Mouse (Mus musculus) urinary bladder, adult 18-20 months (tissue): ENCODE data around the gene Btbd9.

Experiments
- DNase-seq, 2 experiments: peaks; one replicate each; pipeline ENCODE4 v3.0.0; 2022; ENCODE audit warnings: low spot score in 2 of 2, mixed read lengths in 2 of 2

The Btbd9 gene

DNA sequence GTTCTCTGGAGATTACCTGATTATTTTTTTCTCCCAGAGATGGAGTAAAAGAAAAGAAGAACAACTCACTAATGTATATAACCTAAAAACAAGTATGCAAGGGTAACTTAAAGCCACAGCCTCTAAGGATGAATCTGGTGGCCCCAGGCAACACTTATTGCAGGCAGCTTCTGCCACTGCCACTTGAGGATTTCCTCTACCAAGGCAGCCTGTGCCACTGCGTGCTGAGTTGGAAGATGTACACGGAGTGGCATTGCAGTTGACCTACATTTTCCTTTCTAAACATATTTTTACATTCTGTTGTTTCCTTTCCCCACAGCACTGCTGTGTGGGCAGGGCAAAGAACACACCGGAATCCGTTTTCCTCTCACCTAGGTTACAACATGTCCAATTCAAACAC lies 184.3 kb downstream of the Btbd9 start:
- no peak for DNase-seq

DNA sequence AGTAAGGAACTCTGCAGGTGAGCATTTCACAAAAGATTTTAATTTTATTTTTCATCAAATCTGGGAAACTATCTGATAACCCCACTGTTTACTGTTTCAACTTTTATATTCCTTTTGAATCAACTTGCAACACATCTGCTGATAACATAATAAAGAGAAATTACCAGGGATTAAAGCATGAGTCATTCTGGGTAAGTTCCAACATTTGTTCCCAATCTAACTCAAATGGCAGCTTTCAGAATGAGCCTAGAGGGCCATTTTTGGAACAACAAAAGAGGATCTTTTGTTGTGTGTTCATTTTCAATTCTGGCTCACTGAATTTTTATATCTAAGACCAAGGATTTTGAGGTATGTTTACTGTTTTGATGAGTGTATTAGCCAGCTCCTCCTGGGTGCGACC lies 185.1 kb downstream of the Btbd9 start:
- DNase-seq: no peak

DNA sequence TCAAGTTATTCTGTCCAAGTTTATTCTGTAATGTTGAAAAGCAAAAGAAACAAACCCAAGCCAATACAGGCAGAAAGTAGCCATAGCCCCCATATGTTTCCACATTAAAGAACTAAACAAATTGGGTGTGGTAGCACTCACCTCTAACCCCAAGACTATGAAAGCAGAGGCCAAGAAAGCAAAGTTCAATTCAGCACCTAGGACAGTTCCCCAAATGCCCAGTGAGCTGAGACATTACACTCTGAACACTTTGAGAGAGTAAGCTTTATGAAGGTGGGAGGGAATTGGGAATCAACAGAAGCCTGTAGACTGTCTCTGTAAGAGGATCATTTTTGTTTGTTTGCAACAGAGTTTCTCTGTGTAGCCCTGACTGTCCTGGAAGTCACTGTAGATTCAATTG lies 186.6 kb downstream of the Btbd9 start:
- DNase-seq: no peak

DNA sequence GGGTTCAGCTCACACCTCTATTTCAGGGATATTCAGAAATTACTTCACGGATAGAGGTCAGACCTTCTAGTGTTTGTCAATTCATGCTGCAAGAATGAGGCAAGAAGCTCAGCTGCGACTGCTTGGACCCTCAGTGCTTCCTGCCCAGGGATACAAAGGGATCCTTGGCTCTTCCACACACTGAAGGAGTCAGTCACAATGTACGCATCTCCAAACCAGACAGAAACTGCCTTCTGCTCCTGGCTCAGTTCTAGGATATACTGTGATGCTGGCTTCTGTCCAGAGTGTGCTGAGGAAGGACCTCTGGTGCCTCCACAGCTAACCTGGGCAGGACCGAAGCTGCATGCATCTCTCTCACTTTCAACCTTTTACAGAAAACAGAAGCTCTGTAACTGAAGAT lies 187.5 kb downstream of the Btbd9 start:
- no peak for DNase-seq

DNA sequence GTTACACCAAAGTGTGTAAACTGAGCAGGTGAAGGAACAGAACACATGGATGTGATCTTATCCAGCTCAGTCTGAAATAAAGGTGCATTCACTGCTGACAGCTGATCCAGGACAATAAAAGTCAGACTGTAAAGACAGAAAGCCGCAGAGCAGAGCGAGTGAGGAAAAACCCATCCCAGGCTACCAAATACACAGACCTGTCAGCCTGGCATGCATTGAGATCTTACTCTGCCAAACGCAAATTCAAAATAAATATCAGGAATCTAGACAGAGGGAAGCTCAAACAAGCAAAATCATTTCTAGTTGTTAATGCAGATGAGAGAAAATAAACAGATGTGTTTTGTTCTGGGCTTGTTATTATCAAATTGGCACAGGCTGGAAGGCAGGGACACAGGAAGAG lies 187.9 kb downstream of the Btbd9 start:
- no peak for DNase-seq

DNA sequence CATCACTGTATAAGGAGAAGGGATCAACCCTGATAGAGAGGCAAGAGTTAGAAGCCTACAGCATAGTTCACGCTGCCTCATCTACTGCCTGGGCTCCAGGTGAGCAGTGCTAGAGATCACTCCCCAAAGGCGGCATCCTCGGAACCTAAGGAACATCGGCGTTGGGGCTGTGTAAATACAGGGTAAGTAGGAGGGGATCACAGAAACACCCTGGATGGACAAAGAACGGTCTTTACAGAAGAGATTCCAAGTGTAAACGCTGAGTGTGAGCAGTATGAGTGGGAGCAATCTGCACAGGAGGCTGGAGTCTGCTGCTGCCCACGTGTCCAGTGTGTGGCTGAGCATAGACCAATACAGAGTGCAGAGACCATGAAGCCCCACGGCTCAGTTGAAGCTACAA lies 190.0 kb downstream of the Btbd9 start:
- no peak for DNase-seq

DNA sequence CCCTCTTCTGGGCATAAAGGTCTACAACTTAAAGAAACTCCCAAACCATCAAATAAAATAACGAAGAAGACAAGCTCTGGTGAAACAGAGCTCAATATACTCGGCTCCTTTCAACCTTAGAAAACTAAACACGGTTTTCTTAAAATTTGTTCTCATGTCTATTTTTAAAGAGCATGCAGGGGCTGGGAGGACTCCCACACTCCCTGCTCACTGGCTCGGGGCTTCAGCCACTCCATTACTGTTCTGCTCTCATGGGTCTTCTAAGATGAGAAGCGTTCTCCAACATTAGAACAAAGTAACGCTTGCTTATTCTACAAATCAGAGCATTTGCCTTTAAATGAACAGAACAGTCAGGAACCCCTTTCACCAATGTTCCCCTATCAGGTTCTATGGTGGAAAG lies 192.6 kb downstream of the Btbd9 start:
- no peak for DNase-seq

DNA sequence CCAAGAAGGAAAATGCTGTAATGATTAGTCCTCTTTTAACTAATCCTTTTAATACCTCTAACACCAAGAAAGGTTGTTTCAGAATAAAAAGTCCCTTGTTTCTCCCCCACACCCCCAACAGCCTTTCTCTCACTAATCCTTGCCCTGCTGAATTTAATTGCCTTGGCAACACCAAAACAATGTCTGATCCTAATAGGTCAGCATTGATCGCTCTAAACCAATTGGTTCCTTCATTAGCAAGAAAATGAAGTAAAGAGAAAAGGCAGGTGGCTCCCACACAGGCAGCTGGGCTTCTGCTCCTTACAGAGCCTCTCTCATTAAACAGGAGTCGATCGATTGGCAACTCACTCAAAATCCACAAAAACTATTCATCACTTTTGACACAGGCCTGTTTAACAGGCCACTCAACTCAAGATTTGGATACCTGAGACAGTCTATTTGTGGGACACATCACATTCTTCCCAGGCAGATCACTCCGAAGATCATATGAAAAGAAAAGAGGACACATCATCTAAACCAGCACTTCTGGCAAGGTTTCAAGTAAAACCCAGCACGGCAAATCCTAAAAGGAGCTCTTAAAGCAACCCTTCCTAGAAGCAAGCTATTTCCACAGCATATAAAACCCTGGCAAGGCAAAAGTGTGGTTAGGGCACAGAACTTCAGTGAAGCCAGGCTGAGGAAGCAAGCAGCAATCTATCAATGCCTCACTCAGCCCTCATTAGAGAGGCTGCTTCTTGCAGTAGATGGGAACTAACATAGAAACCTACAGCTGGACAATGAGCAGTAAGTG lies 197.9 kb downstream of the Btbd9 start:
- no peak for DNase-seq

DNA sequence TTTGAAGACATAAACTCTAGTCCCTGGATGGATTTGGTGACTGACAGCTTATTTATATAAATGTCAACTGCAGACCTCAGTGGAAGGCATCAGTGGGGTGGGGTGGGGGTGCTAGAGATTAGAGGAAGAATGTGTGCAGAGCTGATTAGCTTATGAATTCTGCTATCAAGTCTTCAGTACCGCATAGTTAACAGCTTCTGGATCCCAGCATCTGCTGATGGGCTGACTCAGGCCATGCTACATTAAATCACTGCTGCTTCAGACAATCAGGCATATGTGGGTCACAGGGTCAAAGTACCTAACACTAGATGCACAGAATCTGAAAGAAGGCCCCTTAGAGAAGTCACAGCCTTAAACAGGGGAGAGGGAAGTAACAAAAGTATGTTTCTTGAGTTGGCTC lies 198.5 kb downstream of the Btbd9 start:
- no peak for DNase-seq

DNA sequence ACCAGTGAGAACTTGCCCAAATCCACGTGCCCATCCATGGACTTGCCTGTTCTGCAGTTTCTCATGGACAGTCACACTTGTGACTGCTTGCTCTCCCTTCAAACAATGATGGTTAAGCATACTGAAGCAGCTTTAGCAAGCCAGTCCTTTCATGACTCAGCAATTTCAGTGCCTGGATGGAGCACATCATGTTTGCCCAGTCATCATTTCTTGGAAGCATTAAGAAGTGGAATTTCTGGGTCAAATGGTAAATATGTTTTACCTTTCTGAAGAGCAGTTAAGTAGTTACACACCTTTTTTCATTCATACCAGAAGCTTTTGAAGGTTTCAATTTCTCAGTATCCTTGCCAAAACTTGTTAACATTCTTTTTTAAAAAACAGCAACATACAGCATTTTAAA lies 201.2 kb downstream of the Btbd9 start:
- no peak for DNase-seq

DNA sequence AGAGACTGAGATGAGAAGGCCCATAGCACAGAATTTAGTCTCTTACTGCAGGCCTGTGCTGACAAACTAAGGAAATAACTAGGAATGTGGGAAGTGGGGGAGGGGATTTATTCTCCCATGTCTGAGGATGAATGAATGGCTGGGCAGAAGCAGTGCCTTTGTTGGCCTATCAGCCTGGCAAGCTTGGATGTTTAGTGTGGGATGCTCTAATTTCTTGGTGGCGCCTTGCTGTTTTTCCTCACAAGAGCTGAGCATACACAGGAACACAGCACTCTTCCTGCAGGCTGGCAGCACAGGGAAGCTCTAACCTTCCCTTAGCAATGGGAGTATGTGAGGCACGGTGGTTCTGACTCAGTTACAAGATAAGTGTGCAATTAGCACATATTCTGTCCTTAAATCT lies 207.7 kb downstream of the Btbd9 start:
- DNase-seq: no peak

DNA sequence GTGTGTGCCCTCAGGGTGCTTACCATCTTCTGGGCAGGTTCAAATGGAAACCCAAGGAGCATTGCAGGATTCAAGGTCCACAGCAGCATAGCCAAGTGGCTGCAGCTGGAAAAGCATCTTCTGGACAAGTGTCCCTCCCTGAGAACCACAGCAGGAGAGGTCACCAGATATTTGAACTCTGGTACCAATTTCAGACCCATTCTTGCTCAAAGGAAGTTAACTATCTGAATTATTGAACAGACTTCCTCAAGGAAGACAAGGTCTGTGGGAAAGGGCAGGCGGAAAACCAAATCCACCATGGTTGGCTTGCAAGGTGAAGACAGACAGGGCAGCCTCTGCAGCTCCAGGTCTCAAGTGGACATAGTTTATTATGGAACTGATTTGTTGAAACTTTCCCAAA lies 211.6 kb downstream of the Btbd9 start:
- DNase-seq: no peak

DNA sequence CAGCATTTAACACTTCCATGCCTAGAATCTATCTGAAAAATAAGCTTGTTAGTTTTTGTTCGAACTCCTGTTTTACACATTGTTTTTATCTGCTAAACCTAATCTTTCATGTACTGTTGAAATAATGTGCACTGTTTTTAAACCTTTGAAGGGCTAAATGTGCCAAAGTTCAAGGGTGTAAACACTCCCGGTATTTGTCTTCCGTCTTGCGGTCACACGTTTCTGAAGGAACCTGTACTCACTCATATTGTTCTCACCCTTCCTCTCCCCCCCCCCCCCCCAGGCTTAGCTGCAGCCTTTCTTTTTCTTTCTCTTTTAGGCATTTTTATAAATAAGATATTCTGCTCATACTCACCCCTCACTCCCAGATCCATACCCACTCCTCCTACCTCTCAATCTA lies 212.9 kb downstream of the Btbd9 start:
- no peak for DNase-seq

DNA sequence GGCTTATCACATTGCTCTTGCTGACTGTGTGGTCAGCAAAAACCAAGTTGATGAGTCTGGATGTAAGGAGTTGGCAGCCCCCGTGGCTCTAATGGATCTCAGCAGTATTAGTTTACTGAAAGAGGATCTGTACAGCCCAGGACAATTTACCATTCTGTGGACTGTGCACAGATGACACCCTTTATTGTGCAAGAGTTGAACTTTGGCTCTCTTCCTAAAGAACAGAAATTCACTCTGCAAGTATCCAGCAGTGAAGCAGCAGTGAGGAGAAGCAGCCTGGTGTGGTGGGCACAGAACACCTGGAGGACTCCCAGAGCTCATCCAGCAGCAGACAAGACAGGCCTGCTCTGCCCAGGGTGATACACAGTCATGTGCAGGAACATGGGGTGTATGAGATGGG lies 215.6 kb downstream of the Btbd9 start:
- DNase-seq: no peak

DNA sequence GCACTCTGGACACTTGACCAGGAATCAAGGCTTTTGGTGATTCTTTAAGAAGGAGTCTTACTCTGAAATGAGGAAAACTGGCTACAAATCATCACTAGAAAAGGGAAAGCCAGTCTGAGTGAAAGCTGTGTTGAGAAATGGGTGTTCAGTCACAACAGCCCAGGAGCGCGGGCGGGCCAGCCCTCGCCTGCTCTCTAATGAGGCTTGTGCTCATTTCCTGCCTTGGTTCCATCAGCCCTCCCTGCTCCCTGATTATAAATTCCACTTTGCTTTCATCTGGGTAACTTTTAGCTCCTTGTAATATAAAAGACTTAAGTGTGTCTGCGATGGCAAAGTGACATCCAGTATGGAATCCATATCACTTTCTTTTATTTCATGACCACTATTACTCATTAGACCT lies 216.9 kb downstream of the Btbd9 start:
- no peak for DNase-seq

DNA sequence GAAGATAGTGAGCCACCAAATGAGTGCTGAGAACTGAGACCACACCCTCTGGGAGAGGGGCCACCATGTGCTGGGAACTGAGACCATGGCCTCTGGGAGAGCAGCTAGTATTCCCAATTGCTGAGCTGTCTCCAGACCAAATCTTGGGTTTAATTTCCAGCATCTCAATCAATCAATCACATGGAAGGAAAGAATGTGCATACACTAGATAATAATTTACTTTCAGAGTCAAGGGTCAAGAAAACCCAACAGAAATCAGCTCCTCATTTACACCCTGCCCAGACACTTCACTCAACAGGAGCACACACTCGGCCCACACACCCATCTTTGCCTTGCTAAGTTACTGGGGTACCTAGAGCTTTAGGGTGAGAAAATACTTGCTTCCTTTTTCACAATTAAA lies 220.9 kb downstream of the Btbd9 start:
- no peak for DNase-seq

DNA sequence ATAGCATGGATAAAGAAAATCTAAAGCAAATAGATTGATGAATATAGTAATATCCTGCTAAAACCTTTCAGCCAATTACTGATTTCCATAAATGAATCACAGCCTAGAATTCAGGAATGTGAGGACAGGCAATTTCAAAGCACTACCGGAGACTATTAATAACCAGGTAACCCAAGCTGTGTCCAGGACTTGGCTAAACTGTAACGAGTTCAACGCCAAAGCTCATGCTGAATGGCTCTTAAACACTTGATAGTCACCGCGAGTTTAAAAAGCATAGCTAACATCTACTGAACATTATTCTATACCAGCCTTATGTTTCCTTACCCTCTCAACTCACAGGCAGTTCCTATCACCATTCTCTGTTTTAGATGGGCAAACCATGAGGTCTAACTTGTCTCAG lies 221.9 kb downstream of the Btbd9 start:
- DNase-seq: no peak

DNA sequence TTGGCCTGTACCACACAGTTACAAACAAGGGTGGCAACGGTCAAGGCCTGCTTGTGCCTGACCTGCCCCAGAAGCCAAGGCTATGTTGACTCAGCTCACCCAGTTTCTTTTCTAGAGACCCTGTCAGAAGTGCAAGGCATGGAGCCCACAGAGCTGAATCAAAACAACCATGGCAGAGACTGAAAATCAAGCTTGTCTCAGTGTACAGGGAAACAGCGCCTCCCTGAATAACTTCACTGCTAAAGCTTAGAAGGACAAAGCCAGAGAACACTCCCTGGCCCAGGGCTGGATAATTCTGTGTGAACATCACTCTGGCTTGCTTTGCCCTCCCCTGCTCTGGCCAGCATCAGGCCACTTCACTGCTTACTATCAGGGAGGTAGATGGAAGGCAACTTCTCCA lies 228.3 kb downstream of the Btbd9 start:
- DNase-seq: no peak

DNA sequence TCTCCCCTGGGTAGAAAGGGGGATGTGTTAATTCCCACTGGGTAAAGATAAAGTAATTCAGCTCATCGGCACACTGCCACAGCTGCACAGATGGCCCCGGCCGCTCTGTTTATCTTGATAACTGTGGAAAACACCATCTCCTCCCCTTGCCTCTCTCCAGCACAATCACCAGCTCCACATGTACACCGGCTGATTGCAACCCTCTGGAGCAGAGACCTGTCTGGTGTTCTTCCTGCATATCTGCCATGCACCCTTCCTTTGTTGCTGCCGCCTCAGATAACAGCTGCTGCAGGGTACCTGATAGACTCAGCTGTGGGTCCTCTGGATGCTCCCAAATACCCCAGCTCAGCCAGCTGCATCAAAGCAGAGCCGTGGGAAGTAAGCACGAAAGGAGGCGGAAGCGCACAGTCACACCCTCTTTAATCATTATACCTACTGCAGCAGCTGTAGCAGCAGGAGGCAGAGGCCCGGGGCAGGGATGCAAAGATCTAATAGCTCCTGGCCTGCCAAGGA lies 229.1 kb downstream of the Btbd9 start:
- no peak for DNase-seq

DNA sequence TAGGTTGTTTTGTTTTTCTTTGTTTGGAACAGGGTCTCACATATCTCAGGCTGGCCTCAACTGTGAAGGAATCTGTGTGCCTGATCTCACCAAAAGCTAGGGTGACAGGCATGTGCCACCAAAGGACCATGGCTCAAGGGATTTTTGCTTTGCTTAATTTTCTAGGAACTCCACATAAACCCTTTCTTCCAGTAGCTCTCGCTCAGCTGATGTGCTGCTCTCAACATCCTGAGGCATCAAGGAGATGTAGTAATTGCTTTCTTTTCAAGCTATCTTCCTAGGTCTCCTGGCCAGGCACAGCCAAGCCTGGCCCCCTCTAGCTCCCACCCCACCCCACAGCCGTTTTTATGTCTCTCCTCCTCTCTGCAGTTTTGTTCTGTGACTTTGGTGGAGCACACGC lies 231.3 kb downstream of the Btbd9 start:
- no peak for DNase-seq

DNA sequence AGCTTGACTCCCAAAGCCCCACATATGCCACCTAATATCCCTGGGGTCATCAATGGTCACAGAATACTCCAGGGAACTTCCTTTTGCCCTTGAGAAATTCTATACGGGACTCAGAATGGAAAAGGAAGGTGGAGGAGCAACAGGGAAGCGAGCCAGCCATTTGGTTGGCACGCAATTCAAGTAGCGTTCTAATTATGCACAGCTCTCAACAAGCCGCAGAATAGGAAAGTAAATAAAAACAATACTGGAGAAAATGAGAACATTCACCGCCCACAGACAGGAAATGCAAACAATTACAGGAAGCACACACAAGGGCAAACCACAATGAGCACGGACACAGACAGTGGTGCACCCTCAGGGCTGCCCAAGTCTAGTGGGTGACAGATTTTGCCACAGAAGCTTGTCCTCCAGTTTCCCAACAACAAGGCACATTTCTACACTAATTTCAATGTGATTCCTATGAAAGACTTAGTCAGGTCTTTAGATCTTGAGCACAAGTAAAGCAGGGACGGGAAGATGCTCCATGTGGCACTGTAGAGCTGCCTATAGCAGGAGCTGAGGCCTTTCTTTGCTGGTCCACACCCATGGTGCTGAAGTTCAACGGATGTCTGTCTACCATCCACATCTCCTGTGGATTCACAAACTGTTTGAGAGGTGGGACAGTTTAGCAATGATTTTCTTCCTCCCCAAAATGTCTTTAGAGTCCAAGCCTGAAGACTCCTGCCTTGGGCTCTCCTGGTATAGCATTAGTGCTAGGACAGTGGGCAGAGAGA lies 232.4 kb downstream of the Btbd9 start:
- no peak for DNase-seq

DNA sequence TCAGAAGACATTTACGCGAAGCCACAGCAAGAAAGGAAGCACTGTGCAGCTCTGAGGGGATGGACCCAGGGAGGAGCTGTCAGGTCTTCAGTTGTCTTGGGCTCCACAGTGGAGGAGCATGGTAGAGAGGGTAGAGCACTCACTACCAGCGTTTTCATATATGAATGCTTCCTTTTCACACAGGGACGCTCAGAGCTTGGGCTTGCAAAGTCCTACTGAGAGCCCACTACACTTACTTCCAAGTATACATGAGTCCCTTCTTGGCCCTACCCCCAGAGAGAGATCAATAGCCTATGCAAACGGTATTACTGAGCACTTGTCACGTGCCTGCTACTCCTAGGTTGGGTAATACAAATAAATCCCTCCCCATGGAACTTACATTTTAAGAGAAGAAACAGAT lies 234.7 kb downstream of the Btbd9 start:
- DNase-seq: no peak

DNA sequence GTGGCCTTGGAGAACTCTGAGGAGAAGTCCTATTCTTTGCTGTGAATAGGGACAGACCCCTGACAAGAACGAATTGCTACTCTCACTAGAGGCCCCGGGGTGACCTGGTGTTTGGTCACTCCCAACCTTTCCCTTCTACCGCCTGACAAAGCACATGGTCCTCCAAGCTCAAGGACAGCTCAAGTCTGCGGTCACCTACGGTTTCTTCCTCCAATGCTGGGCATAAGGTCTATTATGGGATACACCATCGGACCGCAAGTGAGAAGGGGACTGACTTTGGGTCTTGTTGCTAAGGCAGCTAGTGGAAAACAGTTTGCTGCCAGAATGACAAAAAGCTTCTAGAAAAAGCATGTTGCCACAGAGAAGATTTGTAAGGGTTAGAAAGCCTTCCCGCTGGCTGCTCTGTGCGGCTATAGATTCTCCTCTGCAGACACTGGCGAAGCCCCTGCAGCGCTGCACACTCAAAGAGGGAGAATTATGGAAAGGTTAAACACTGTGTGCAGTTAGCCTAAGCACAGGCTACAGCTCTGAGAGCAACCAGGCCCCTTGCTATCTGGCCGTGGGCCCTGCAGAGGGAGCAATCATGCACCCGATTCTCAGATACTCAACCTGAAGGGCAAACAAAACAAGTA lies 235.7 kb downstream of the Btbd9 start:
- DNase-seq: no peak
